Mouse (Mus musculus) limb, embryonic 10.5 days (tissue): Measurements from ENCODE around the gene Irx4. TPM values are rescaled to one million over a fixed set of nuclear protein-coding genes. Genes with fewer than 3 reads are reported as not detected.

Experiments
- DNase-seq: peaks from one replicate; pipeline ENCODE4 v3.0.0-alpha.2; 2017; ENCODE audit warnings: low spot score
- H3K27ac ChIP-seq: fragments of 300-500 bp; sonication (generic); 2 replicates; pipeline ENCODE4 v1.5.1; 2016; ENCODE audit warnings: mild to moderate bottlenecking
- H3K27me3 ChIP-seq: fragments of 300-500 bp; sonication (generic); 2 replicates; pipeline ENCODE4 v1.6.1; 2016; ENCODE audit warnings: low read depth, mild to moderate bottlenecking; ENCODE audit not compliant: poor library complexity, severe bottlenecking
- H3K36me3 ChIP-seq: fragments of 300-500 bp; sonication (generic); 2 replicates; pipeline ENCODE4 v1.6.1; 2016; ENCODE audit warnings: mild to moderate bottlenecking, moderate library complexity
- H3K4me1 ChIP-seq: fragments of 300-500 bp; sonication (generic); 2 replicates; pipeline ENCODE4 v1.6.1; 2016
- H3K4me3 ChIP-seq: fragments of 300-500 bp; sonication (generic); 2 replicates; pipeline ENCODE4 v1.5.1; 2016; ENCODE audit warnings: mild to moderate bottlenecking, moderate library complexity
- H3K9me3 ChIP-seq: fragments of 300-500 bp; sonication (generic); replicated peaks from 2 replicates; pipeline ENCODE4 v1.6.1; 2016; ENCODE audit warnings: mild to moderate bottlenecking
- WGBS: fragments of 180-500 bp; shearing (Covaris S2); methylation state at CpG from one replicate; pipeline ENCODE4 v1.1.7; 2016; 5-methylcytosine and 5-hydroxymethylcytosine counted together
- polyA plus RNA-seq: library from polyadenylated mRNA; unstranded; fragments of >200 nt; fragmentation: Nextera tagmentation; extraction: Ambion mirVana; gene quantifications from 2 replicates; pipeline ENCODE4 v1.2.1, GENCODE M21; 2016

The Irx4 gene
- polyA plus RNA-seq = 2.3 and 3.8 TPM in 2 replicates

DNA sequence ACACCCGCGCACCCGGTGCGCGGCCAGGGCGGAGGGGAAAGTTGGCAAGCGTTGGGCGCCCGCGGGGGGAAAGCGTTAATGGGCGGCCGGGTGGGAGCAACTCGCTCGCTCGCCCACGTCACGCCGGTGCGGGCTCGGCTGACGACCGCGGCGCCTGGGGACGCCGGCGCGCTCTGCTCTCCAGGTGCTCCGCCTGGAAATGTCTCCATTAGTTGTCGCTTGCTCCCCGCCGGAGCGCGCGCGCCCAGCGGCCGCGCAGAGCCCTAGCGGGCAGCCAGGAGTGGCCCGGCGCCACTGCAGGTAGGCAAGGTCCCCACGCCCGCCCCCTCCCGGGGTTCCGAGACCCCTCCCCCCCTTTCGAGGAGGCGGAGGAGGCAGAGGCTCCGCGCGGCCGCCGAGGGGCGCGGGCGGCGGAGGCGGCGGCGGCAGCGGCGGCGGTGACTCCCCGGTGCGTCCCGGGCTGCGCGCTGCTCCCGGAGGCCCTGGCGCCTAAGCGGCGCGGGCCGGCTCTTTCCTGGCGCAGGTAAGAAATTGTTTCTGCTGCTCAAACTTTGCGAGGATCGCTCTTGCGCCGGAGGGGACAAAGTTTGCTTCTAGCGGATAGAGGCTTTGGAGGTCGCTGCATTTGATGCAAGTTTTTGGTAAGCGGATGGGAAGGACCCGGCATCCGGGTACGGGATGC, at the start of gene Irx4:
Gene Irx4, plus strand, starts transcription at position 126 of the 682 bp plus-strand sequence.
- DNase-seq = peak; percentile 62

DNA sequence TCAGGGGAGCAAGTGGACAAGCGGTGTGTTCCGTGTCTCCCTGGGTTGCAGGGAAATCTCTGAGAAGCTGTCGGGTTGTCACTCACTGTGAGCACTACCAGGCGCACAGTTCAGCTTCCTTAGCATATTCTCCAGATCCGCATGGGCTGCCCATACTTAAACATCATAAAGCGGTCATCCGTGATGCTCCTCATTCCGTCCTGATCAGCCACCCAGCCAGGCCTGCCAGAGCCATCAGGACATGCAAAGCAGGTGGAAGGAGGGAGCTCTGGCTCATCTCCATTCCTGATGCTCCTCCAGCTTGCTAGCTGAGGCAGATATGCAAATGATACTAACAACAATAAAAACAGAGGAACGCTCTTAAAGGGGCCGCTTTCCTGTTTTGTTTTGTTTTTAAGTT, 46.0 kb upstream of the Irx4 start:
- no peak for DNase-seq
- no peaks in the 10 kb centered on the region for H3K4me1 ChIP-seq
- H3K27ac ChIP-seq = no peak overlapping the region
- WGBS = 65% methylated on average over 10 of the region's 10 CpGs
- no peaks in the 10 kb centered on the region for H3K27me3 ChIP-seq
- no peak overlapping the region for H3K4me3 ChIP-seq
- no peaks in the 10 kb centered on the region for H3K36me3 ChIP-seq
- no peaks in the 10 kb centered on the region for H3K9me3 ChIP-seq

More for the DNA sequence above, at the start of gene Irx4:
- H3K27me3 ChIP-seq = peaks cover 100% of the 10 kb centered on the region
- H3K36me3 ChIP-seq = no peaks in the 10 kb centered on the region
- no peaks in the 10 kb centered on the region for H3K9me3 ChIP-seq
- under 1% methylated on average over 82 of the region's 86 CpGs for WGBS
- peak within 1 kb of the TSS; percentile 50 for H3K4me3 ChIP-seq
- H3K27ac ChIP-seq = peak within 1 kb of the TSS; percentile 30; the same call in 1 of the 2 replicates
- H3K4me1 ChIP-seq = peaks cover 46% of the 10 kb centered on the region

- no peaks in the 10 kb centered on the region for H3K9me3 ChIP-seq
- no peak overlapping the region for H3K27ac ChIP-seq
- no peaks in the 10 kb centered on the region for H3K36me3 ChIP-seq
- peaks cover 10% of the 10 kb centered on the region; the same call in 1 of the 2 replicates for H3K4me1 ChIP-seq
- H3K27me3 ChIP-seq = no peaks in the 10 kb centered on the region
- 51% methylated on average over 8 of the region's 8 CpGs for WGBS
- no peak for DNase-seq
- no peak overlapping the region for H3K4me3 ChIP-seq
These were observed 23.8 kb upstream of the Irx4 start for GRCm38 (mm10) chr13:73236461-73236860.

DNA sequence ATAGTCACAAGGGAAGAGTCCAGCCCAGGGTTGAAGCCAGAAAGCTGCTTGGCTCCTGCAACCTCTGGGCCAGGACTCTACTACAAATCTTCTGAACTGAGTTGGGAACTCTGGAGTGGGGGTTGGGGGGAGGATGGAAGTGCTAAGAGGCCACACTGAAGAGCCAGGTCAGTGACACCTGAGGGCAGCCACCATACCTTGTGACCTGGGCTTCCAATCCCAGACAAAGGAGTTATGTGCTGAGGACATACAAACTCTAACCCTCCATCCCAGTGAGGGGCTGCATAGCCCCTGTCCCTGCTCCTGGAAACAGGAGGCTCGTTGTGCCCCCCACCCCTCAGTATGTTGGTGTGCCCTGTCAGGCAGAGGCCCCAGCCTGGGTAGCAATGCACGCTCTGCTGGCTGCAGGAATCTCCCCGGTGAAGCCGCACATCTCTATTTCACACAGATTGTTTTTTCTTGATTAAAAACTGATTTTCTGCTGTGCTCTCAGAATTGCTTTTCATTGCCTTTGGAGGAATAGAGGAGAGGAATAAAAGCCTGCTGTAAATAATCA, 21.0 kb upstream of the Irx4 start:
- H3K27me3 ChIP-seq = no peaks in the 10 kb centered on the region
- peaks cover 10% of the 10 kb centered on the region; the same call in 1 of the 2 replicates for H3K4me1 ChIP-seq
- H3K36me3 ChIP-seq = no peaks in the 10 kb centered on the region
- no peak overlapping the region for H3K27ac ChIP-seq
- H3K4me3 ChIP-seq = no peak overlapping the region
- H3K9me3 ChIP-seq = no peaks in the 10 kb centered on the region
- WGBS = 85% methylated on average over 4 of the region's 4 CpGs
- DNase-seq = no peak

DNA sequence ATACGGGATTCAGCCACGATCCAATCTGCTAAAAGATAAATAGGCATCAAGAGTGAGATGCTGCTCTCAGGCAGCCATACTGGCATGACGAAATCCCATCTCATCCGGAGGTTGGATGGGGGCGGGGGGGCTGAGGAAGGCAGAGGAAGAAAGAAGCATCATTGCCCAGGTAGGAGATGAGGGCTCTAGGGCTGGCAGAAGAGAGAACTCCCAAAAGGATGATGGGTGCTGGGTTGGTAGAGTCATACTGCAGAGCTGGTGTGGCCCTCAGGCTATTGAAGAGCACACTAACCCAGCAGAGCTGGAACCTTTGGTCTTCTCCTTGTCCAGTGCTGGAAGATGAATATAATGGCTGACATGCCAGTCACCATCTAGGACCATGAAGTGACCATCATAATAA, 17.7 kb upstream of the Irx4 start:
- no peak for DNase-seq
- Histone ChIP-seq H3K4me3 (no peak overlapping the region), H3K27me3 (no peaks in the 10 kb centered on the region), H3K27ac (no peak overlapping the region), H3K9me3 (no peaks in the 10 kb centered on the region), H3K36me3 (no peaks in the 10 kb centered on the region), H3K4me1 (0 out of 2 replicates have a peak, but pooled peaks cover 2% of the 10 kb centered on the region)
- 93% methylated on average over 5 of the region's 5 CpGs for WGBS

- Histone ChIP-seq H3K27me3 (peaks cover 23% of the 10 kb centered on the region; the same call in 1 of the 2 replicates), H3K36me3 (no peaks in the 10 kb centered on the region), H3K9me3 (no peaks in the 10 kb centered on the region), H3K4me3 (no peak overlapping the region), H3K27ac (no peak overlapping the region), H3K4me1 (no peaks in the 10 kb centered on the region)
- DNase-seq = no peak
- 91% methylated on average over 4 of the region's 4 CpGs for WGBS
These were observed 13.3 kb upstream of the Irx4 start for GRCm38 (mm10) chr13:73246961-73247360.

GRCm38 (mm10) chr13:73251222-73251621, 9.1 kb upstream of the Irx4 start:
- Histone ChIP-seq H3K27ac (no peak overlapping the region), H3K4me3 (no peak overlapping the region), H3K4me1 (no peaks in the 10 kb centered on the region), H3K9me3 (no peaks in the 10 kb centered on the region), H3K36me3 (no peaks in the 10 kb centered on the region), H3K27me3 (peaks cover 49% of the 10 kb centered on the region)
- 32% methylated on average over 7 of the region's 7 CpGs for WGBS
- DNase-seq = no peak

DNA sequence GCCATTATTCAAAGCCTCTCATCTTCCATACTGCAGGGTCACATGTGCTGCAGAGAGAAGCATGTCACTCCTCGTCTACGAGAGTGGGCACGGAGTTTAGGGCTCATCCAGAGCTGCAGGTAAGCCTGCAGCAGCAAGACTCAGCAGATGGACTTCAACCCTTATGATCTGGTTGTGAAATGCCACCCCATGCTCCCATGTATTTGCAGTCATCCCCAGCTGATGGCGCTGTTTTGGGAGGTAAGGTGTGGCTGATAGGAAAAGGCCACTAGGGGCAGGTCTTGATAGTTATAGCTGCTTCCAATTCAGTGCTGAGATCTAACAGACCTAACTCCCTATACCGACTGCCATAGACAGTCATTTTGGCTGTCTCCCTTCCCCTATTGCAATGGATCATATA, 8.3 kb upstream of the Irx4 start:
- no peaks in the 10 kb centered on the region for H3K9me3 ChIP-seq
- H3K4me1 ChIP-seq = no peaks in the 10 kb centered on the region
- no peak overlapping the region for H3K27ac ChIP-seq
- H3K36me3 ChIP-seq = no peaks in the 10 kb centered on the region
- WGBS = 59% methylated on average over 5 of the region's 5 CpGs
- no peak for DNase-seq
- peaks cover 57% of the 10 kb centered on the region for H3K27me3 ChIP-seq
- H3K4me3 ChIP-seq = no peak overlapping the region

GRCm38 (mm10) chr13:73258415-73258814, 1.9 kb upstream of the Irx4 start:
- no peak overlapping the region for H3K4me3 ChIP-seq
- H3K4me1 ChIP-seq = peaks cover 27% of the 10 kb centered on the region
- H3K9me3 ChIP-seq = no peaks in the 10 kb centered on the region
- no peaks in the 10 kb centered on the region for H3K36me3 ChIP-seq
- 69% methylated on average over 4 of the region's 4 CpGs for WGBS
- peaks cover 93% of the 10 kb centered on the region for H3K27me3 ChIP-seq
- no peak overlapping the region for H3K27ac ChIP-seq
- DNase-seq = no peak

DNA sequence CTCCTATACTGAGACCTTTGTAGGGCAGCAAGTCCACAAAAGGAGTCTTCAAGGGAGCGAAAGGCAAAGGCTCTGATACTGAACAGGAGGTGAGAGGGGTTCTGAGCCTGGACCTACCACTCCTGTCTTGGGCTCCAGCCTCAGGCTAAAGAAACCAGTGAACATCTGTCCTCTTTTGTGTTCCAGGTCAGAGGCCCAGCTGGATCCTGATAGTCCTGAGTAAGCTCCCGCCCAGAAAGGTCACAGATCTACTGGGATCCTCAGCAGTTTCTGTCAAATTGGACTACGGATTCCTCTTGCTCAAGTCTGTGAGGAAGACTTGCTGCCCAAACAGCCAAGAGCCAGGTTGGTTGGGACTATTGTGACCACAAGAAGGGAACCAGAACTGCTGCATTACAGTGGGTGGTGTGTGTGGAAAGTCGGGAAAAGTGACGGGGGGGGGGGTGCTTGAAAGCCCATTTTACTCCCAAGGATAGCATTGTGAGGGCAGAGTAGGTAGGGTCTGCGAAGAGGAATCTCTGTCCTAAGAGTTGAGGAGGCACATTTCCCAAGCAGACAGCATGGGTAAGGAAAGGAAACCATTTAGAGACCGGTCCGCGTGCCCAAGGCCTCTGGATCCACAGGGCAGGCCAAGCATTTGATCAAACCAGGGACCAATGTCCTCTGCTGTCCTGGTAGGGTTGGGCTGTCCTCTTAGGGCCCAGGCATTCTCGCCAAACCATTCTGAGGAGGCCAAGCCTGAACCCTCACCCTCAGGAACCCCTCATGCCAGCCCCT, 514 bp upstream of the Irx4 start:
- no peak for DNase-seq
- no peaks in the 10 kb centered on the region for H3K36me3 ChIP-seq
- H3K27ac ChIP-seq = no peak overlapping the region
- peaks cover 98% of the 10 kb centered on the region for H3K27me3 ChIP-seq
- 13% methylated on average over 10 of the region's 10 CpGs for WGBS
- peak overlapping the region; percentile 50 for H3K4me3 ChIP-seq
- H3K9me3 ChIP-seq = no peaks in the 10 kb centered on the region
- peaks cover 39% of the 10 kb centered on the region for H3K4me1 ChIP-seq

- Histone ChIP-seq H3K4me1 (peaks cover 49% of the 10 kb centered on the region), H3K27ac (peak overlapping the region; percentile 30; the same call in 1 of the 2 replicates)
- 5% methylated on average over 24 of the region's 25 CpGs for WGBS
These were observed 904 bp downstream of the Irx4 start for GRCm38 (mm10) chr13:73261036-73261730.

GRCm38 (mm10) chr13:73261881-73262280, 1.6 kb downstream of the Irx4 start:
- Histone ChIP-seq H3K27me3 (peaks cover 100% of the 10 kb centered on the region), H3K4me1 (peaks cover 49% of the 10 kb centered on the region), H3K27ac (no peak overlapping the region), H3K36me3 (no peaks in the 10 kb centered on the region), H3K9me3 (no peaks in the 10 kb centered on the region), H3K4me3 (no peak overlapping the region)
- WGBS = 16% methylated on average over 2 of the region's 2 CpGs
- DNase-seq = peak; percentile 40

More at GRCm38 (mm10) chr13:73261036-73261730, 904 bp downstream of the Irx4 start:
- peak overlapping the region; percentile 50 for H3K4me3 ChIP-seq
- peak; percentile 41 for DNase-seq
- peaks cover 100% of the 10 kb centered on the region for H3K27me3 ChIP-seq
- H3K36me3 ChIP-seq = no peaks in the 10 kb centered on the region
- no peaks in the 10 kb centered on the region for H3K9me3 ChIP-seq
